Mouse (Mus musculus) midbrain, embryonic 14.5 days (tissue): ENCODE results near the gene Ndufs8. TPM values are rescaled to one million over a fixed set of nuclear protein-coding genes. Genes with fewer than 3 reads are reported as not detected.

Experiments used
- ATAC-seq: fragments of 200-750 bp; cut with Nextera tagmentation; 2 replicates; pipeline ENCODE4 v1.8.0; 2017; ENCODE audit warnings: moderate number of reproducible peaks, moderate library complexity; ENCODE audit not compliant: low FRiP score, low TSS enrichment
- DNase-seq: peaks from one replicate; pipeline ENCODE4 v3.0.0-alpha.2; 2015
- H3K27ac ChIP-seq: fragments of 300-500 bp; sonication (generic); replicated peaks from 2 replicates; pipeline ENCODE4 v1.5.1; 2014; ENCODE audit warnings: mild to moderate bottlenecking, low read depth, low read length, moderate library complexity
- H3K27me3 ChIP-seq: fragments of 300-500 bp; sonication (generic); 2 replicates; pipeline ENCODE4 v1.6.1; 2014; ENCODE audit warnings: low read length, control low read depth, mixed read lengths; ENCODE audit not compliant: control insufficient read depth, insufficient read depth
- H3K36me3 ChIP-seq: fragments of 300-500 bp; sonication (generic); 2 replicates; pipeline ENCODE4 v1.6.1; 2014; ENCODE audit warnings: low read length, control low read depth; ENCODE audit not compliant: control insufficient read depth, insufficient read depth
- H3K4me1 ChIP-seq: fragments of 300-500 bp; sonication (generic); 2 replicates; pipeline ENCODE4 v1.6.1; 2014; ENCODE audit warnings: mild to moderate bottlenecking, antibody characterized with exemption, low read length, control low read depth; ENCODE audit not compliant: control insufficient read depth, insufficient read depth
- H3K4me2 ChIP-seq: fragments of 300-500 bp; sonication (generic); 2 replicates; pipeline ENCODE4 v1.6.1; 2014; ENCODE audit warnings: mild to moderate bottlenecking, low read length, moderate library complexity
- H3K4me3 ChIP-seq: fragments of 300-500 bp; sonication (generic); replicated peaks from 2 replicates; pipeline ENCODE4 v1.5.1; 2014; ENCODE audit warnings: low read depth, low read length
- H3K9ac ChIP-seq: fragments of 300-500 bp; sonication (generic); replicated peaks from 2 replicates; pipeline ENCODE4 v1.6.1; 2014; ENCODE audit warnings: mild to moderate bottlenecking, low read length, moderate library complexity
- H3K9me3 ChIP-seq: fragments of 300-500 bp; sonication (generic); 2 replicates; pipeline ENCODE4 v1.6.1; 2016; ENCODE audit warnings: low read length, control low read depth, mixed read lengths; ENCODE audit not compliant: control insufficient read depth
- WGBS: fragments of 180-500 bp; shearing (Covaris S2); extraction: QIAGEN DNeasy Blood & Tissue Kit; methylation state at CpG from one replicate; pipeline ENCODE4 v1.1.7; 2014; 5-methylcytosine and 5-hydroxymethylcytosine counted together
- polyA plus RNA-seq: library from polyadenylated mRNA; unstranded; fragments of >200 nt; fragmentation: Nextera tagmentation; extraction: Ambion mirVana; gene quantifications from 2 replicates; pipeline ENCODE4 v1.2.1, GENCODE M21; 2014

Ndufs8 gene
- polyA plus RNA-seq, 1 experiment from 2014 or later = 261 TPM

- no peak for ATAC-seq
- 84% methylated on average over 8 of the region's 8 CpGs for WGBS
- peaks cover 78% of the 10 kb centered on the region for H3K36me3 ChIP-seq
These were observed 22.4 kb downstream of the Ndufs8 start for GRCm38 (mm10) chr19:3890181-3890580.

DNA sequence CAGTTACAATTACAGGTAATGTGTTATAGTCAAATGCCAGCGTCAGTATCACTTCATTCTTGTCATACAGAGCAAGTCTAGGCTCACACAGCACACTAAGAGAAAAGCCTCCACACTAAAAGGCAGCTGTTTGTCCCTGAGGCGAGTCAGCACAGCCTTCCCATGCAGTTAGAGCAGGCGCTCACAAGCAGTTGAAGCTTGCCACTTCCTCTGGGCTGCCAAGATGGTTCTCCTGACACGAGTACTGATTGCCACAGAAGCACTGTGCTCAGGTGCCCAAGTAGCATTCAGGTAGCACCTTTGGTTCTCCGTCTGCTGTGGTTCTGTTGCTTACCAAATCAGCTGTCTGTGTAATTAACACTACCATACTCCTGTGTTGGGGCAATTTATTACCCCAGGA lies 23.5 kb downstream of the Ndufs8 start:
- Histone ChIP-seq H3K4me1 (no peaks in the 10 kb centered on the region), H3K4me3 (no peak overlapping the region), H3K4me2 (no peak overlapping the region), H3K9ac (no peak overlapping the region), H3K36me3 (peaks cover 74% of the 10 kb centered on the region), H3K9me3 (no peaks in the 10 kb centered on the region), H3K27ac (no peak overlapping the region), H3K27me3 (no peaks in the 10 kb centered on the region)
- 94% methylated on average over 5 of the region's 5 CpGs for WGBS
- DNase-seq = no peak
- ATAC-seq = no peak

More at GRCm38 (mm10) chr19:3890181-3890580, 22.4 kb downstream of the Ndufs8 start:
- Histone ChIP-seq H3K4me1 (no peaks in the 10 kb centered on the region), H3K9me3 (no peaks in the 10 kb centered on the region), H3K27ac (no peak overlapping the region), H3K4me2 (no peak overlapping the region), H3K4me3 (no peak overlapping the region), H3K9ac (no peak overlapping the region), H3K27me3 (no peaks in the 10 kb centered on the region)
- peak; percentile 31 for DNase-seq

DNA sequence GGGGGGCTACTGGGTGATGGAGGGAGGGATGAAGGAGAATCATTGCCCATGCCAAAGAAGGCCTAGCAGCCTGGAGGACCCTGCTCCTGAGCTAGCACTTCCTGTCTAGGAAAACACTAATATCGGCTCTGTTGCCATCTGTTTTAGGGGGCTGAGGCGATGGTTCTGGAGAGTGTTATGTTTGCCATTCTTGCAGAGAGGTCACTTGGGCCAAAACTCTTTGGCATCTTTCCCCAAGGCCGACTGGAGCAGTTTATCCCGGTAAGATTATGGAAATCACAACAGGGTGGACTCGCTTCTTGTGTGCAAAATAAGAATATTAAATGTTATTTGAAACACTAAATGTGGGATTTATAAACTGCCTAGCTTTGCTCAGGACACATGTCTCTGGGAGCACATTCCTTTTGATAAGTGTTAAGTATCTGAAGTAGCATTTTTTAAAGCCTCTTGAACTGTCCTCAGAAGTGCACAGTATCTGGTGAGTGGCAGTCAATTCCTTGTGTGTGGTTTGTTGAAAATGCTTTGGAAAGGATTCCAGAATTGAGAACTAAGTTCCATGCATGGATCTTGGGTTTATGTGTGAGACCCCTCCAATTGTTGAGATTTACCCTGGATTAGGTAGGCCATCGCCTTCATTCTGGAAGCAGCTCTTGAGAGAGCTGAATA lies 28.1 kb downstream of the Ndufs8 start:
- Histone ChIP-seq H3K9me3 (no peaks in the 10 kb centered on the region), H3K4me1 (no peaks in the 10 kb centered on the region), H3K4me2 (no peak overlapping the region), H3K27me3 (no peaks in the 10 kb centered on the region), H3K4me3 (no peak overlapping the region), H3K27ac (no peak overlapping the region), H3K36me3 (peaks cover 30% of the 10 kb centered on the region), H3K9ac (no peak overlapping the region)
- WGBS = 89% methylated on average over 6 of the region's 6 CpGs
- DNase-seq (no peak), ATAC-seq (no peak)

DNA sequence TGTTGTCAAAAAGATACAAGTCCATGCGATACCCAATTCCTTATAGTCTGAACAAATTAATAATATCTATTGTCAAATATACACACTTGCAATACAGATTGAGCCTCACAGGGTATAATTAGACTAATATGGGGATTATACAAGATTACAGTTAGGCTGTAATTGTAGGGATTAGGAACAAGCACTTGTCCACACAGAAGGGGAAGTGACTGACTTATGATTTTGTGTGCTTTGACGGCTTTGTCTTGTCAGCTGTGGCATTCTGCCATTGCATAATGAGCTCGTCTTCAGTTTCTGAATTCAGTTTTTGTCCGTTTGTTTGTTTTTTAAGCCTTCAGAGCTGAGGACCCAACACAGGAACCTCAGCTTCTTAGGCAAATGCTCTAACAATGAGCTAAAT lies 30.4 kb downstream of the Ndufs8 start:
- H3K9ac ChIP-seq = no peak overlapping the region
- ATAC-seq = no peak
- DNase-seq = no peak
- H3K27me3 ChIP-seq = no peaks in the 10 kb centered on the region
- no peak overlapping the region for H3K27ac ChIP-seq
- H3K9me3 ChIP-seq = no peaks in the 10 kb centered on the region
- H3K4me3 ChIP-seq = no peak overlapping the region
- 73% methylated on average over 4 of the region's 4 CpGs for WGBS
- H3K4me2 ChIP-seq = no peak overlapping the region
- peaks cover 20% of the 10 kb centered on the region for H3K36me3 ChIP-seq
- H3K4me1 ChIP-seq = no peaks in the 10 kb centered on the region

GRCm38 (mm10) chr19:3880054-3880848 lies 32.3 kb downstream of the Ndufs8 start:
- ATAC-seq = no peak
- Histone ChIP-seq H3K4me3 (no peak overlapping the region), H3K4me2 (no peak overlapping the region), H3K4me1 (no peaks in the 10 kb centered on the region), H3K27me3 (no peaks in the 10 kb centered on the region), H3K27ac (no peak overlapping the region), H3K36me3 (peaks cover 6% of the 10 kb centered on the region), H3K9ac (no peak overlapping the region), H3K9me3 (no peaks in the 10 kb centered on the region)
- 93% methylated on average over 6 of the region's 6 CpGs for WGBS
- no peak for DNase-seq

- H3K4me1 ChIP-seq = no peaks in the 10 kb centered on the region
- no peak overlapping the region for H3K9ac ChIP-seq
- H3K4me3 ChIP-seq = no peak overlapping the region
- no peaks in the 10 kb centered on the region for H3K9me3 ChIP-seq
- ATAC-seq = no peak
- DNase-seq = no peak
- H3K27ac ChIP-seq = no peak overlapping the region
- H3K4me2 ChIP-seq = no peak overlapping the region
- H3K36me3 ChIP-seq = no peaks in the 10 kb centered on the region
- no peaks in the 10 kb centered on the region for H3K27me3 ChIP-seq
- WGBS = 89% methylated on average over 7 of the region's 7 CpGs
These were observed 37.5 kb downstream of the Ndufs8 start for GRCm38 (mm10) chr19:3875045-3875444.

DNA sequence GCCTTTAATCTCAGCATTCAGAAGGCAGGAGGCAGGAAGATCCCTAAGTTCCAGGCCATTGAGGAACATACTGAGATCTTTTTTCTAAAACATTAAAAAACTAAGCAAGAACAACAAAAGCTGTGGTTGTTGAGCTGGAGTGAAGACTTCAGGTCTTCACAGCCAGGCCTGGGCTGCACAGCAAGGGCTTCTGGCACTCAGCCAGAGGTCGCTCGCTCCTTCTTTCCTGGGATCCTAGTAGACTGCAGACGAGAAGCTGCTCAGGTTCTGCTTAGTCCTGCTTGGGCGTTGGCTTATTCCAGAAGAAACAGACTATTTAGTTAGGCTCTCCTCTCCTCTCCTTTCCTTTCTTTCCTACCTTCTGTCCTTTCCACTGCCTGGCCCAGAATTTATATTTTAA lies 40.2 kb downstream of the Ndufs8 start:
- H3K4me3 ChIP-seq = no peak overlapping the region
- no peak overlapping the region for H3K9ac ChIP-seq
- WGBS = 80% methylated on average over 4 of the region's 4 CpGs
- no peaks in the 10 kb centered on the region for H3K36me3 ChIP-seq
- no peak overlapping the region for H3K4me2 ChIP-seq
- no peaks in the 10 kb centered on the region for H3K9me3 ChIP-seq
- H3K4me1 ChIP-seq = no peaks in the 10 kb centered on the region
- no peaks in the 10 kb centered on the region for H3K27me3 ChIP-seq
- DNase-seq (peak; percentile 38), ATAC-seq (no peak)
- H3K27ac ChIP-seq = no peak overlapping the region

DNA sequence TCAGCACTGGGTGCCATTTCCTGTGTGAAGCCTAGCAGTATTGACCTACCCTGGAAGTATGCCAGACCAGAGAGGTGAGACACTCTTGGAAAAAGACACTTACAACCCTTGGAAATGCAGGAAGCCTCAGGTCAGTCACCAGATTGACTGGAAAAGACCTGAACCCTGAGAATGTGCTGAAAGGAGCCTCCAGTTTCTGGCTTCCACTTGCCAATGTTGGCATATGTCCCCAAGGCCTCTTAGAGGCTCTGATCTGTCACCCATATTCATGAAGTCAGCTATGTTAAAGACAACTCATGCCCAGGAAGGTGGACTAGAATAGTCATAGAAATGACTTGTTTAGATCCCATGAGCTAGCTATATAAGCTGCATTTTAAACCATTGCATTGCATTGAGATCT lies 41.1 kb downstream of the Ndufs8 start:
- DNase-seq = no peak
- H3K9ac ChIP-seq = no peak overlapping the region
- peaks cover under 1% of the 10 kb centered on the region; the same call in 1 of the 2 replicates for H3K36me3 ChIP-seq
- no peaks in the 10 kb centered on the region for H3K4me1 ChIP-seq
- no peak overlapping the region for H3K4me3 ChIP-seq
- no peak for ATAC-seq
- no peaks in the 10 kb centered on the region for H3K27me3 ChIP-seq
- H3K4me2 ChIP-seq = no peak overlapping the region
- no peak overlapping the region for H3K27ac ChIP-seq
- H3K9me3 ChIP-seq = no peaks in the 10 kb centered on the region

DNA sequence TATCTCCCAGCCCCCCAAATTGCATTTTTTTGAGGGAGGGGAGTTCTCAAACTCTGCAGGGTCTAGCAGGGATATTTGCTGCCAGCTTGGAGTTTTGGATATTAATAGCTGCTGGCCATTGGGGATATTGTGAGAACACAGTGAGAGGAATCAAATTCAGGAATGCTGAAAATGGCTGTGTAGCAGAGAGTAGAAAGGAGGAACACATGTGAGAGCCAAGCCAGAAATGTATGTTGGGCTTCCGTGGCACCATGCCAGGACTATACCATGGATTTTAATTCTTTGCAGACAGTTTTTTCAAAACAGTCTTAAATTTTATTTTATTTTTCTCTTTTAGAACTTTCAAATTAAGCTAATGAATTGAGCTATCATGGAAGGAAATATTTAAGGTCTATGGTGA lies 44.3 kb downstream of the Ndufs8 start:
- no peak overlapping the region for H3K27ac ChIP-seq
- no peak for ATAC-seq
- H3K4me3 ChIP-seq = no peak overlapping the region
- no peak overlapping the region for H3K9ac ChIP-seq
- H3K4me1 ChIP-seq = no peaks in the 10 kb centered on the region
- peaks cover 4% of the 10 kb centered on the region; the same call in 1 of the 2 replicates for H3K36me3 ChIP-seq
- H3K9me3 ChIP-seq = no peaks in the 10 kb centered on the region
- 97% methylated on average over 1 of the region's 1 CpGs for WGBS
- H3K4me2 ChIP-seq = no peak overlapping the region
- DNase-seq = no peak
- no peaks in the 10 kb centered on the region for H3K27me3 ChIP-seq
